Mouse (Mus musculus): ENCODE measurements around the gene Kidins220.
A peak's percentile ranks its signal among the peaks of the same experiment; 100 is the strongest.

The Kidins220 gene

DNA sequence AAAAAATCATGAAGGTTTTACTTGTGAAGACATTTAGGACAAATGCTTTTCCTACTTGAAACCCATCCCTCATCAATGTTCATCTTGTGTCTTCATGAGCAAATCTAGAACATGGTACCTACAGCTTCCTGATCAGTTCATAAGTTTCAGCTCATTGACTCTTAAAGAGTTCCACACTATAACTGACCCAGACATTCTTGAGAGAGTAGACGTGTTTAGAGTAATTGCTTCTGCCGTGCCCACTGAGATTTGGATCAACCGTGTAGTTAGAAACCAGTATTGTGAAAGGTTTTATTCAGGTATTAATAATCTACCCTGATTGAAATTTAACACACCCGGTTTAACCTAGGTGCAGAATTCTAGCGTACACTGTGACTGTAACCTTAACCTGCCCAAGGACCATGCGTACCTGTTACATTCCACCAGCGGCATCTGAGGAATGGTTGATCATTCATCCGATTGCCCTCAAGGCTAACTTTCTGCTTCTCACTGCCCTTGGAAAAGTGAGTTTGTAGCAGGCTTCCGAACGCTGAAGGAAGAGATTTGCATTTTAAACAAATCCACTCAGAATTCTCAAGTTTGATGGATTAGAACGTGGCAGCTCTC is 12.3 kb upstream of the Kidins220 start:
- ATAC-seq (ENCODE audit: insufficient number of reproducible peaks, low FRiP score, low TSS enrichment): no peak

DNA sequence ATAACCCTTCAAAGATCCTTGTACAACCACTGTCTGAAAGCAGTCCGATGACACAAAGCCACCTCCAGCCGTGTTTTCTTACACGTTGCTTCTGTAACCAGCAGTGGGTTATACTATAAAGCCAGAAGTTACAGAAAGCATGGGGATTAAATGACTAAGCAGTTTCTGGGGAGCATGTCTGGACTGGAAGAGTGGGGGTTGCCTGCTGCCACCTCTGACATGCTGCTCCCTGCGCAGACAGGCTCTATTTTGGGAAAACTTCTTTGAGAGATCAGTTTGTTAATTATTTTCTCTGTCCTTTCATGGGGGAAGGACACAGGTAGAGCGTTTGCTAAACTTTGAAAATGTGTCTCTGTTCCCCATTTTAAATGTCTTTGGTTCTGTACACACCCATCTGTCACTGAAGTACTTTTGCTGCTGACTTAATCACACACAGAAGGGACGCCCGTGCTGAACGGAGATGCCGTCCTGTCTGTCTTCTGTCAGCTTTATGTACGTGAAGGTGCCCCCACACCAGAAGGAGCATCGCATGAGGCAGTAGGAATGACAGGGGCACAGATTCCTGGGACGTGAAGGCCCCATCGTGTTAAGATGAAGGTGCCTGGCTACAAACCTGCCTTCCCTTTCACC is 11.2 kb upstream of the Kidins220 start:
- ATAC-seq (ENCODE audit: insufficient number of reproducible peaks, low FRiP score, low TSS enrichment): no peak

DNA sequence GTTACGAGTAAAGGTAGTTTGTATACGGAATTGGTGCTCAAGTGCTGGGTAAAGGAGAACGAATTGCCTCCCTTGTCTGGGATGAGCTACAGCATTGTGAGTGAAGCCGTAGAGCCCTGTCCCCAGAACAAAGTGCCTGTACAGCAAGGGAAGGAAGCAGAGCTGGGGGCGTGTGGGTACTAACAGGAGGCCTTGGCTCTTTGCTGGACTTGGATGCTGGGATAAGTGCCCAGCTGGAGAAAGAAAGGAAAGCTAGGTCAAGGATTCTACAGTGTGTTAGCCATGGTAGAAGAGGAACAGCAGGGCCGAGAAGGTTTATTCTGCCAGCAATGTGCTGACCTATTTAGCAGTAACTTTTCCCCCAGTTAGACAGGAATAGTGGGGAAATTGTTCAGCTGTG is 9.3 kb upstream of the Kidins220 start:
- ATAC-seq (ENCODE audit: insufficient number of reproducible peaks, low FRiP score, low TSS enrichment): peak; percentile 78

DNA sequence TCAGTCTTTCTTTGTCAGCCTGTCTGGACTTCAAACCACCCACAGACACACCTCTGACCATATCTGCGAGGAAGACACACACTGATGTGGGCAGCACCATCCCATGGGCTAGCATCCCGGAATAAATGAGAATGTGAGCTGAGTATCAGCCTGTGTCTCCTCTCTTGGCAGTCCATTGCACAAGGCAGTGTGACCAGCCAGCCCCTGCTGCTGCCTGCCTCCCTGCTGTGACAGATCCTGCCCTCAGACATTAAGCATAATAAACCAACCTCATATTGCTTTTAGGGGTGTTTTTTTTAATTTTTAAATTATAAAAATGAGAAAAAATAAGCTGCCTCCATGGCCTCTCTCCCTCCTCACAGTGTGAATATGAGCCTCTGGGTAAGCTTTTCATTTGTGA is 8.7 kb upstream of the Kidins220 start:
- no peak for ATAC-seq (ENCODE audit: insufficient number of reproducible peaks, low FRiP score, low TSS enrichment)

DNA sequence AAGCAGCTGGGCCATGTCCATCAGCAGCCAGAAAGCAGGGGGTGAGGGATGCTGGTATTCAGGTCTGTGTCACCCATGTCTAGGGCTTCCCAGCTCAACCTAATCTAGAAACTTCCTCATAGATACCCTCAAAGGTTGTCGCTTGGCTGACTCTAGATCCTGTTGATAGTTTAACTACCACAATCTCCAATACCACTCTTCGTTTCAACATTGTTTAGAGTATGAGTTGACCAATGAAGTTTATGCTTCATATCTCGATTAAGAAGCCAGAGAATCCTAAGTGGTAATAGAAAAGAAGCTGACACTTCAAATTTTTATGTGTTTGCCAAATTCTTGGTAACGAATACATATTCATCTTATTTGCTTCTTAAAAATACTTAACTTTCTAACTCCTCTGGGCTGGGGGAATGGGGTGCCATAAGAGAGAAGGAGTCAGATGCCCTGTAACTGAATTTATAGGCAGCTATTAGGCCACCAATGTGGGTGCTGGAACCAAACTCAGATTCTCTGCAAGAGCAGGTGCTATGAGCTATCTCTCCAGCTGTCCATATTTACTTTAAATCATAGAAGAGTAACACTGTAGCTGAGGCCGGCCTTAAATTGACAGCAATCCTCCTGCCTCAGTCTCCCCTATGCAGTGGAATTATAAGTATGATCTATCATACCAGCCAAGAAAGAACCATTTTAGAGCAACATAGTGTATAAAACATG is 3.1 kb upstream of the Kidins220 start:
- ATAC-seq (ENCODE audit: insufficient number of reproducible peaks, low FRiP score, low TSS enrichment): no peak

DNA sequence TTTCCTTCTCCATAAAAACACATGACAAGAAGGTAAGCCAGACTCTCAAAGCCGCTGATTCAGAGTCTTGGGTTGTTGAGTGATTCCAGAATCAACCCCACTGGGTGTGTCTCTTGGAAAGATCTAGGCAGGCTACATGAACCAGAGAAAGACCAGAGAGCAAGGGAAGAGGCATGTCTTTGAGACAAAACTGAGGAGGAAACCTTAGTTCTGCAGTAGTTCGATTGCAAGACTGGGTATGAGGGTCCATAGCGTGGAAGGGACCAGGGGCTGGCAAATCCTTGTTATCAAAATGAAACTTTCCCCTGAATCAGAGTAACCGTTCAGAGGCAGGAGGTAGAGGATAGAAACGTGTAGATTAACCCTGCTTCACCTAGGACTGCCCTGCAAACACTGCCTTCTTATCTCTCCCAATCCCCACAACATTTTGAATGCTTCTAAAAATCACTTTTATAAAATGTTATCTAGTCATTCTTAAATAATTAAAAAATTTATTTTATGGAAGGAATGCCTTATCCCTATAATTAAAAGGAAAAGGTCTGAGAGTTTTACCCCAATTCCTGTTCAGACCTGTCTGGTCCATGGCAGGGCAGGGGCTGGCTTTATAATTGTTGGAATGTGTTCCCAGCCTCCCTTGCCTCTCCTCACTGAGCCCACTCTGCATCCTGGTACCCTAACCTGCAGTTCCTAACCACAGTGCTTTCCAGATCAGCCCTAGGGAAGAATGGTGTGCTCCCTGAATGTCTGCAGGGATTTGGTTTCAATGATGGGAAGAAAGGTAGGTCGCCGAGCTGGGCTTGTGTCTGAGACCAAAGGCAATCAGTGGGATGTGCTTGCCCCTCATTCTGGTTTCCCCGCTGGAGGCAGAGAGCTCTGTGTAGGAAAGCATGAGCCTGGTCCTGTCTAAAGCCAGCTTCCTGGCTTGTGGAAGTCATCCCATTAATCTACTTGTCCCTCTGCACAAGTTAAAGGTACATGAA is 2.1 kb upstream of the Kidins220 start:
- no peak for ATAC-seq (ENCODE audit: insufficient number of reproducible peaks, low FRiP score, low TSS enrichment)

DNA sequence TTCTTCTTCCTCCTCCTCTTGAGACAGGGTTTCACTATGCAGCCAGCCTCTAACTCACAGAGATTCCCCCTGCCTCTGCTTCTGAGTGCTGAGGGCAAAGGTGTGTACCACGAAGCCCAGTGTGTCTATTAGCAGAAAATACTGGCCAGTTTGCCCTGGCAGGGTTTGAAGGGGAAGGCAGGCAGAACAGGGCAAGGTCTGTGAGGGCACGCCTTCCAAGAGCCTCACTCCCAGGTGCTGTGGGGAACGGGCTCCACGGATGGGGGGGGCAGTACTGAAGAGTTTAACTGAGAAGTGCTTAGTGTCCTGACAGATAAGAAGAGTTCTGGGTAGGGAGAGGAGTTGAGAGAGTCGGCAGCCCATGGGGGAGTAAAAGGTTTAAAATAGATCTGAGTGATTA is 1.1 kb upstream of the Kidins220 start:
- no peak for ATAC-seq (ENCODE audit: insufficient number of reproducible peaks, low FRiP score, low TSS enrichment)

DNA sequence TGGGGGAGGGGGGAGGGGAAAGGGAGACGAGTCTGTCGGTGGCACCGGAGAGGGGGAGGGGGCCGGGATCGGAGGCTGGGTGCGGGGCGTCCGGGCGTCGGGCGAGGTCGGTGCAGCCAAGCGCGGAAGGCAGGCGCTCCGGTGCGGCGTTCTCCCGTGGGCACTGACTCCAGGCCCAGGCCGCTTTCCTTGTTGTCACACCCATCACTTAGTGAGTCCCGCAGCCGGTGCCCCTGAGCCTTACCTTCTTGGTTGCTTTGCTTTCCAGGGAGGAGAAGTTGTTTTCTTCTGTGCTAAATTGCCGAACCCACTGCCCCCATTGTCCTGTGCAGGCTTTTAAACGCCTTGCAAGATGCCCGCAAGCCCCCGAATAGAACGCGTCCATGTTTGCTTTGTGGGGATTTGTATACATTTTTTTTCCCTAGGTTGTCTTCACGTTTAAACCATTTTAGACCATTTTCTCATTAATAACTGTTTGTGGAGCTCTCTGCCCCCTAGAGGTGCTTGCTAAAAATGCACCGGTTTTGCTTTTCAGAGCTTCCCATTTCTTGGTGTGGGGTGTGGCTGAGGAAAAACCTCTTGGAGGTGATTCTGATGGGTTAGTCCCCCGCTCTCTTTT is 499 bp downstream of the Kidins220 start:
- peak; percentile 63 for ATAC-seq (ENCODE audit: insufficient number of reproducible peaks, low FRiP score, low TSS enrichment)

DNA sequence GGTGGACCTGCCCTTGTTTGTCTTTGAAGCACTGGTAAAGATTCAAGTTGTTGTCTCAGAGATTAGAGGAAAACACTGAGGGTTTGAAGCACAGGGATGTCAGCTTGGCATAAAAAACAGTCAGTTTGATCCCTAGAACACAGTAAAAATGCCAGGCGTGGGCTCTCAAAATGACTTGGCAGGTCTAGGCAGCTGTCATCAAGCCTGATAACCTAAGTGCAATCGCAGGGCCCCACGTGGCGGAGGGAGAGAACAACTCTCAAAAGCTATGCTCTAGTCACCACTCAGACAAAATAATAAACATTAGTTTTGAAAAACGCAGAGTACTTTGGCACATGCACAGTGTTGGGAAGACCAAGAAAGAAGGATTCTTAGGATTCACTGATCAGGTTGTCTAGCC is 10.5 kb downstream of the Kidins220 start:
- ATAC-seq (ENCODE audit: insufficient number of reproducible peaks, low FRiP score, low TSS enrichment): no peak

DNA sequence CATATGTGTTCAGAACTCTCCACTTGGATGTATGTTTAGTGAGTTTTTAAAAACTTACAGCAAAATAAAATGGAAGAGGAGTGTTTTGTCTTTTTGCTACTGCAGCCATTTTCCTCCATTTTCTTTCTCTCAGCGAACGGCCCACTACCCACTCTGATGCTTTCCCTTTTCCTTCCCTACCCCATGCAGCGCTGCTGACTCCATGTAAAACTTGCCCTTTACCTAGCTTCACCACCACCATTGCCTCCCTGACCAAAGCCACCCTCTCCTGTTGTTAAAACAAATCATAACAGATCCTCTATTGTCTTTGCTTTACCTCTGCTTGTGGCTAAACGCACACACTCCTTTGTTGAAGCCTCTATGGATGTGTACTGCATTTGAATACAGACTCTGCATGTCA is 20.6 kb downstream of the Kidins220 start:
- ATAC-seq (ENCODE audit: insufficient number of reproducible peaks, low FRiP score, low TSS enrichment): no peak

DNA sequence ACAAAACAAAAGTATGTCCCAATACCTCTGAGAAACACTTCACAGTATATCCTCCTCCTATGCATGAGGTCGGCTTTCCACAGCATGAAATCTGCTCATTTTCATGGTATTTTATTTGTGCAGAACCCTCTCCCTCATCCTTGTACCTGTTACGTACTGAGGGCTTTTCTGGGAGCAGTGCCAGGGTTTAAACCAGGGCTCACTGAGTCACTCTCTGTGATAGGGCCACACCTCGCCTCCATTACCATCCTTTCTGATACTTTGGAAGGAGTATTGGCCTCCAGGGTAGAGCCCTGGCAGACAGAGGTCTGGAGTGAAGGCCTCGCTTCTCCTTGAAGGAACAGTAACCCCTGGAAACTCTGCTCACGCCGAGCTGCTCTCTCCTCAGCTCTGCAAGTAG is 30.6 kb downstream of the Kidins220 start:
- ATAC-seq (ENCODE audit: insufficient number of reproducible peaks, low FRiP score, low TSS enrichment): no peak

DNA sequence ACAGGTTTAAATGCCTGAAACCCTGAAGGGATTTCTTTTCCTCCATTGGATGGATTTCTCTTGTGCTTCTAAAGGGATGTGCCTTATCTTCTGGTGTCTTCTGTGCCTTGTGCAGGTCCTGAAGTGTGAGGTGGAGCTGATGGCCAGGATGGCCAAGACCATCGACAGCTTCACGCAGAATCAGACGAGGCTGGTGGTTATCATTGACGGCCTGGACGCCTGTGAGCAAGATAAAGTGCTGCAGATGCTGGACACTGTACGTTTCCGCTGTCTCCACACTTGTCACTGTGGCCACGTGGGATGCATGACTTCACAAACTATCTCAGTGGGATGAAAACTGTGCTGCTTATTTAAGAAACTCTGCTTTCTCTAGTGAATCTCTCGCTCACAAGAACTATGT is 35.2 kb downstream of the Kidins220 start:
- no peak for ATAC-seq (ENCODE audit: insufficient number of reproducible peaks, low FRiP score, low TSS enrichment)

DNA sequence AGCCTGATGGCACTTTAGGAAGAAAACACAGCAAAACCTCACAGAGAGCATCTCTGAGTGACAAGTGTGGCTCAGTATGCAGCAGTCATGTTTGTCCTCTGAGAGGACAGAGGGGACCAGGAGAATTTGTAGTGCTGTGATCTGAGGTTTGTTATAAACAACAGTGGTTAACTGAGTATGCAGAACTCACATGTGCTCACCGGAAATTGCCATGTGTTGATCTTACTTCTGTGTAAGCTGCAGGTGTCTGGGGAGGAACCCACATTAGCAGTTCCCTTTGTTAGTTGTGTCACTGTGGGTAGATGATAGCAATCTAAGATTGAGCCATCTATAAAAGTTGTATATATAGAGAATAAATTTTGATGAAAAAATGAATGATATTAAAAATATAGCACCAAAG is 35.7 kb downstream of the Kidins220 start:
- ATAC-seq (ENCODE audit: insufficient number of reproducible peaks, low FRiP score, low TSS enrichment): no peak

DNA sequence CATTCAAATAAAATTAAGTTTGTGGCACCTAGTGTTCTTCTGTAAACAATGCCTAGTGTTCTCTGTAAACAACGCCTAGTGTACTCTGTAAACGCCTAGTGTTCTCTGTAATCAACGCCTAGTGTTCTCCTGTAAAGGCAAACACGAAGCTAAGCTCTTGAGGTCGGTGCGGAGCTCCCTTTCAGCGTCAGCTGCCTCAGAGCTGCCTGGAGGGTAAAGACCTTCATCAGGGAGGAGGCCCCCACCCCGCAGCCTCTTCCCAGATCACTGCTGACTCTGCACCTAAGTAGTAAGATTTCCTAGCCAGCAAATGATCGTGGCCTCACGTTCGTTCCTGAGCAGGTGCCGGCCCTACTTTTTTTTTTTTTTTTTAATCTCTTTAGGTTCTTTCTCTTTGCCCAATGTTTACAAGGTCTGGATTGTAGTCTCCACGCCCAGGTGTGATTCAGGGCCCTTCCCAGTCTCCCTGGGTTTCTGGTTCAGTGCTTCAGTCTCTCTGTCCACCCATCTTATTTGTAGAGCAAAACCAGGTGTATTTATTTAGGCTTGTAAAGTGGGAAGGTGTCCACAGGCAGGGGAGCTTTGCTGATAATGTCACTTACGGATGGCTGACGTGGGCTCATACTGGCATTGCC is 37.1 kb downstream of the Kidins220 start:
- no peak for ATAC-seq (ENCODE audit: insufficient number of reproducible peaks, low FRiP score, low TSS enrichment)

DNA sequence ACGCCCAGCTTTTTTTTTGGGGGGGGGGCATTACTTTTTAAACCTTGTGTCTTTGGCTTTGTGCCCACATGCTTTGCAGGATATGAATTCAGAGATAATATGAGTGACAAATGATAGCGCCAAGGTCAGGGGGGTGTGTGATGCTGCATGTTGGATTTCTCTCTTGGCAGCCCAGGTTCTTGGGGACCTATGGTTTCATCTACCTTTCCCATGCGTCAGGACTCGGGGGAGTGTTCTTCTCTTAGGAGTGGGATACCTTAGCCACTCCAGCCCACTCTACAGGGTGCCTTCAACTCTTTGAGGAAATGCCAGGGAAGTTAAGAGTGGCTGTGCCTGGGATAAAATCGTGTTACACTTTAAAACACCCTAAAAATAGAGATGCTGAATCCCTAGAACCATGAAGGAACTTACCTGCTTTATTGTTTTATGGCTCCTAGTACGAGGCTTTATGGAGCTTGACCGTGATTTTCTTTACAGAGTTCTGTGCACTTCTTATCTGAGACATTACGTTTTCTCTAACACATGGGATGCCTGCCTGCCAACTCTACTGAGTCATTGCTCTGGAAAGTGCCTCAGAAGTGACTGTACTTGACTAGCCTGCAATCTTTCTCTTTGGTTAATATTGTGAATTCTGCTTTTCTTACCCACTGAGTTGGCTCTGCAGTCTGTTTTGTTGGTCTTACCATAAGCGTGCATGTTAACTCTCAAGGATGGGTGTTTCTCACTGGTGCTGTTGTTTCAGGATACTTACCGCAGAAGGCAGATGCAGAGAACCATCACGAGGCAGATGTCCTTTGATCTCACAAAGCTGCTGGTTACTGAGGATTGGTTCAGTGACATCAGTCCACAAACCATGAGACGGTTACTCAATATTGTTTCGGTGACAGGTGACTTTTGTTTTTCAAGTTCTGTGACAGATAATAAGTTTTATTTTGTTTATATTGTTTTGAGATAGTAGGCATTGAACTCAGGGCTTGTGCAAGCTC is 38.1 kb downstream of the Kidins220 start:
- no peak for ATAC-seq (ENCODE audit: insufficient number of reproducible peaks, low FRiP score, low TSS enrichment)

DNA sequence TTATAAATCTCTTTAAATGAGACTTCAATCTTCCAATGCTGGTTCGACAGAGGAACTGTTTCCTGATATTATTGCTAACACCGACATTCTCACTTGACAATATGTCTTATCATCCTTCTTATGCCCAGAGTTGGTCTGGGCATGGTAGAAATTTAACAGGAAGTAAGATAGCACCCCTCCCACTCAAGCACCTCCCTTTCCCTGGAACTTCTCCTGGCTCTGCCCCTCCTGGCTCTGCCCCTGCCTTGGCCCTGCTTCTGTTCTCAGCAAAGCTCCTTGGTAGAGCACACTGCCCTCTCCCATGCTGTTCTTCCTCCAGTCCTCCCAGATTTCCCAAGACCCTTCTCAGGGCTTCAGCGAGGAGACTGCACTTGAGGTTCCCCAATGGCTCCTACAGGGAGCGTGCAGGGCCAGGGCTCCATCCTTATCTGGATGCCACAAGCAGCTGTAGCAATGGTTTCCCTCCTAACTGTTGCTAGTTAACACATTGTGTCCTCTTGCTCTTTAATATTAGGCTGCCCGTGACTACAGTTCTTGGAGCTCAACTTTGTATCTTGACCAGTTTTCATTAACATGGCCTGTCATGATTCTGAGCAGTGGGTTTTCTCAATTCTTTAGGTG is 39.7 kb downstream of the Kidins220 start:
- no peak for ATAC-seq (ENCODE audit: insufficient number of reproducible peaks, low FRiP score, low TSS enrichment)

DNA sequence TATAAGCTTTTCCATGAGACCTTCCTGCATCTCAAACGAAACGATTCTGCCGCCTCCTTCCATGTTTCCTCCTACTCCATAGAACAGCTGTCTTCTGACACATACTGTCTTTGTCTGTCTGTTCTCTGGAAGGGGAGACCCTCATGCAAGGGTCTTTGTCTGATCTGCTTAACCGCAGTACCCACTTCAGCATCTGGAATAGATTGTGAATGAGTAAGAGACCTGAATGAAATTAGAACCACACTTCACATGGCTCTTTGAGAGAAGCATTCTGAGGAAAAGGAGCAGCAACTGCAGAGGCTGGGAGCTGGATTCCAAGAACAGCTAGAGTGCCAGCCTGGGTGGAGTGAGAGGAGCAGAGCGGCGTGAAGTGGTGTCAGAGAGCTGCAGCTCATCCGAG is 40.2 kb downstream of the Kidins220 start:
- ATAC-seq (ENCODE audit: insufficient number of reproducible peaks, low FRiP score, low TSS enrichment): no peak

DNA sequence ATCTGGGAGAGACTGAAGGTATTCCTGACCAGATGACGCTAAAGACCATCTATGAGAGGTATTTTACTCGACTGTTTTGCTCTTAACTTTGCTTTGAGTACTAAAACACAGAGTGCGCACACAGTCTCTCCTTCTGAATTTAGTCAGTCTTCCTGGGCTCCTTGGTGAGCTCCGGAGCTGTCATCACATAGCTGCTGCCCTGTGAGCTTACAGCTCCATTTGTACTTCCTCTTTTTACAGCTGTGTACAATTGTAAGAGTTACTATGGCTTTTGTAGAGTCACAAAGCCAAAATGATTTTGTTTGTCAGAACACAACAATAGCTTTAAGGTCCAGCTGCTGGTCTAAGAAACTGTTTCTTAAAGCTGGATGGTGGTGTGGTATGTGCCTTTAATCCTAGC is 42.3 kb downstream of the Kidins220 start:
- ATAC-seq (ENCODE audit: insufficient number of reproducible peaks, low FRiP score, low TSS enrichment): no peak

Measured in cerebellum, adult (tissue).